Mouse (Mus musculus) heart, embryonic 16.5 days (tissue): ENCODE data around the gene Nsun4. TPM values are rescaled to one million over a fixed set of nuclear protein-coding genes. Genes with fewer than 3 reads are reported as not detected.
A peak's percentile ranks its signal among the peaks of the same experiment; 100 is the strongest.

ENCODE experiments used
- ATAC-seq: fragments of 200-750 bp; cut with Nextera tagmentation; replicated peaks from 2 replicates; pipeline ENCODE4 v1.8.0; 2017; ENCODE audit warnings: moderate number of reproducible peaks; ENCODE audit not compliant: insufficient read depth, low FRiP score; ENCODE audit errors: extremely low read depth
- H3K27ac ChIP-seq: fragments of 300-500 bp; sonication (generic); 2 replicates; pipeline ENCODE4 v1.5.1; 2014; ENCODE audit warnings: mild to moderate bottlenecking, low read length, control low read depth, moderate library complexity
- H3K27me3 ChIP-seq: fragments of 300-500 bp; sonication (generic); 2 replicates; pipeline ENCODE4 v1.6.1; 2014; ENCODE audit warnings: low read length, mixed read lengths; ENCODE audit not compliant: control insufficient read depth, insufficient read depth
- H3K36me3 ChIP-seq: fragments of 300-500 bp; sonication (generic); 2 replicates; pipeline ENCODE4 v1.6.1; 2014; ENCODE audit not compliant: control insufficient read depth, insufficient read depth
- H3K4me1 ChIP-seq: fragments of 300-500 bp; sonication (generic); 2 replicates; pipeline ENCODE4 v1.6.1; 2014; ENCODE audit warnings: low read length, mixed read lengths; ENCODE audit not compliant: control insufficient read depth, insufficient read depth
- H3K4me2 ChIP-seq: fragments of 300-500 bp; sonication (generic); 2 replicates; pipeline ENCODE4 v1.6.1; 2014; ENCODE audit warnings: low read depth, mild to moderate bottlenecking, control low read depth, low read length
- H3K4me3 ChIP-seq: fragments of 300-500 bp; sonication (generic); 2 replicates; pipeline ENCODE4 v1.5.1; 2014; ENCODE audit warnings: mild to moderate bottlenecking, control low read depth, low read length
- H3K9ac ChIP-seq: fragments of 300-500 bp; sonication (generic); 2 replicates; pipeline ENCODE4 v1.6.1; 2014; ENCODE audit warnings: low read length, control low read depth
- H3K9me3 ChIP-seq: fragments of 300-500 bp; sonication (generic); replicated peaks from 2 replicates; pipeline ENCODE4 v1.6.1; 2016; ENCODE audit warnings: low read length; ENCODE audit not compliant: control insufficient read depth
- WGBS: fragments of 180-500 bp; shearing (Covaris S2); extraction: QIAGEN DNeasy Blood & Tissue Kit; methylation state at CpG from one replicate; pipeline ENCODE4 v1.1.7; 2014; 5-methylcytosine and 5-hydroxymethylcytosine counted together
- polyA plus RNA-seq: library from polyadenylated mRNA; unstranded; fragments of >200 nt; fragmentation: Nextera tagmentation; extraction: Ambion mirVana; gene quantifications from 2 replicates; pipeline ENCODE4 v1.2.1, GENCODE M21; 2015

Nsun4 gene
- 32.4 and 33.6 TPM in 2 replicates for polyA plus RNA-seq

DNA sequence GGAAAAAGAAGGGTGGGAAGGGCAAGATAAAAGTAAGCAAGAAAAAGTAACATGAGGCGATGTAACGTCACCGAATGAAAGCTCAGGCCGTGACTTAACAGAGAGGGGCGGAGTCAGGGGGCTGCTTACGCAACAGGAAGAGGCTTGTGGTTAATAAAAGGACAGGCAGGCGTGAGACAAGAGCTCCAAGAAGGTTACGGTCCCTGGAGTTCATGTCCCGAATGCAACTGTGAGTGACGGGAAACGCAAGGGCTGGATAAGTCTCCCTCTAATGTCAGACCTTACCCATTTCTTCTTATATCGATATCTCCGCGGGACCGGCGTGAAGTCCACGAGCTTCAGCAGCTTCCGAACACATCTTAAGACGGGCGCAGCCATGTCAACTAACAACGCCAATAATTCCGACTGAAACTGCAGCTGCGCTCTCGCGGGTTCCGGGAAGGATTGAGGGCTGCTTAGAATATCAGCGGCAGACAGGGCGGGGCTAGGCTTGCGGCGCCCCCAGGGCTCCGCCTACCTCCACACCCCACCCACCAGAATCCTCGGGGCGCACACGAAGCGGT lies at the start of gene Nsun4:
TSS of gene Nsun4 (minus strand) at position 478 of the 563 bp plus-strand sequence.
- no peaks in the 10 kb centered on the region for H3K27me3 ChIP-seq
- H3K4me1 ChIP-seq: peaks cover 11% of the 10 kb centered on the region
- peak within 1 kb of the TSS; percentile 97 for H3K27ac ChIP-seq
- no peaks in the 10 kb centered on the region for H3K9me3 ChIP-seq
- peak within 1 kb of the TSS; percentile 72 for H3K4me3 ChIP-seq
- peak within 1 kb of the TSS; percentile 81 for H3K9ac ChIP-seq
- under 1% methylated on average over 35 of the region's 35 CpGs for WGBS
- ATAC-seq: peak; percentile 92
- no peaks in the 10 kb centered on the region for H3K36me3 ChIP-seq
- H3K4me2 ChIP-seq: peak within 1 kb of the TSS; percentile 97

DNA sequence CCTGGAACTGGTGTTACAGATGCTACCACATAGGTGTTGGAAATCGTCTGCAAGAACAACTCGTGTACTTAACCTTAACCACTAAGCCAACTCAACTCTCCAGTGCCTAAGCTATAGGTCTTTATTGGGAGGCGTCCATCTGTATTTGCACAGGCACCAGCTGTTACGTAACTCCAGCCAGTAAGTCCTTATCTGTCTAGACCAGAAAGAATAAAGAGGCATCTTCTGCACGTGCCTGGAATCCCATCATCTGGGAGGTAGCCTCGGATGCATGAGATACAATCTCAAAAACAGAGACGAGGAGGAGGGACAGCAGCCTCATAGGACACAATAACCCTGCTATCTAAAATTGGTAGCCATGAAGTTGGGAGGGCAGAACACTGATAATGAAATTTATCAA lies 47.3 kb upstream of the Nsun4 start:
- no peak overlapping the region for H3K9ac ChIP-seq
- no peaks in the 10 kb centered on the region for H3K27me3 ChIP-seq
- 74% methylated on average over 7 of the region's 7 CpGs for whole genome bisulfite sequencing

DNA sequence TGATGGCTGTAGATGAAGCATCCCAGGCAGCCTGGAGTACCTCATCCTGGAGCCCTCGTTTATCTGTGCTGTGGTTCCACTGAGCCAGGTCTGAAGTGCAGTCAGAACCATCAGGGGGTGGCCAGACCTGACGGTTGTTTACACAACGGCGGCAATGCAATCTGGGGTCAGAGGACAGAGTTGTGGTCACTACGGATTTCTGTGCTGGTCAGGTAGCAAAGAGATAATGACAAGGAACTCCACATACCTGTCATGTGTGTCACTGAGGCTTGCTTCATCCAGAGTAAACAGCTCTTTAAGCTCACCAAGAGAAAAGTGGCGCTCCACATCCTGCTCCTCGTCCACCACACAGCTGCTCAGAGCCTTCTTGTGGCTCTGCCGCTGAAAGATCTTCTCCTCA lies 43.5 kb upstream of the Nsun4 start:
- Histone ChIP-seq H3K9me3 (no peaks in the 10 kb centered on the region), H3K27ac (no peak overlapping the region), H3K36me3 (peaks cover 63% of the 10 kb centered on the region), H3K9ac (no peak overlapping the region), H3K27me3 (no peaks in the 10 kb centered on the region), H3K4me2 (no peak overlapping the region), H3K4me3 (no peak overlapping the region), H3K4me1 (no peaks in the 10 kb centered on the region)
- 76% methylated on average over 8 of the region's 8 CpGs for WGBS
- no peak for ATAC-seq

More for the DNA sequence above, 47.3 kb upstream of the Nsun4 start:
- peaks cover 52% of the 10 kb centered on the region for H3K36me3 ChIP-seq
- ATAC-seq: no peak
- H3K9me3 ChIP-seq: no peaks in the 10 kb centered on the region
- no peak overlapping the region for H3K4me2 ChIP-seq
- no peaks in the 10 kb centered on the region for H3K4me1 ChIP-seq
- no peak overlapping the region for H3K27ac ChIP-seq
- H3K4me3 ChIP-seq: no peak overlapping the region

DNA sequence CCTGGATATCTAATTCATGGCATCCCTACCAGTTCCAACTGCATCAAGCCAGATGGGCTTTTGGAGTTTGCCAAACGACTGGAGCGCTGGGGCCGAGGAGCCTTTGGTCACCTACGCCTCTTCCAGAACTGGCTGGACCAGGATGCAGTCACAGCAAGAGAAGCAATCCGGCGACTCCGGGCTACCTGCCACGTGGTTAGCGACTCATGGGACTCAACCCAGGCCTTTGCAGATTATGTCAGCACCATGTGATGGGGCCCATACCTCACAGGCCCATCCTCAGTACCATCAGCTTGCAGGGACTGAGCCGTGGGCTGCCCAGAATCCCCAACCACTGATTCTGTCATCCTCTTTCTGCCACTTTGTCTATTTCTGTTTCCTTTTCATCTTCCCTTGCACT lies 42.6 kb upstream of the Nsun4 start:
- Histone ChIP-seq H3K27ac (no peak overlapping the region), H3K4me1 (no peaks in the 10 kb centered on the region), H3K36me3 (peaks cover 67% of the 10 kb centered on the region), H3K4me2 (no peak overlapping the region), H3K9ac (no peak overlapping the region), H3K4me3 (no peak overlapping the region), H3K27me3 (no peaks in the 10 kb centered on the region), H3K9me3 (no peaks in the 10 kb centered on the region)
- 87% methylated on average over 10 of the region's 10 CpGs for WGBS
- no peak for ATAC-seq

DNA sequence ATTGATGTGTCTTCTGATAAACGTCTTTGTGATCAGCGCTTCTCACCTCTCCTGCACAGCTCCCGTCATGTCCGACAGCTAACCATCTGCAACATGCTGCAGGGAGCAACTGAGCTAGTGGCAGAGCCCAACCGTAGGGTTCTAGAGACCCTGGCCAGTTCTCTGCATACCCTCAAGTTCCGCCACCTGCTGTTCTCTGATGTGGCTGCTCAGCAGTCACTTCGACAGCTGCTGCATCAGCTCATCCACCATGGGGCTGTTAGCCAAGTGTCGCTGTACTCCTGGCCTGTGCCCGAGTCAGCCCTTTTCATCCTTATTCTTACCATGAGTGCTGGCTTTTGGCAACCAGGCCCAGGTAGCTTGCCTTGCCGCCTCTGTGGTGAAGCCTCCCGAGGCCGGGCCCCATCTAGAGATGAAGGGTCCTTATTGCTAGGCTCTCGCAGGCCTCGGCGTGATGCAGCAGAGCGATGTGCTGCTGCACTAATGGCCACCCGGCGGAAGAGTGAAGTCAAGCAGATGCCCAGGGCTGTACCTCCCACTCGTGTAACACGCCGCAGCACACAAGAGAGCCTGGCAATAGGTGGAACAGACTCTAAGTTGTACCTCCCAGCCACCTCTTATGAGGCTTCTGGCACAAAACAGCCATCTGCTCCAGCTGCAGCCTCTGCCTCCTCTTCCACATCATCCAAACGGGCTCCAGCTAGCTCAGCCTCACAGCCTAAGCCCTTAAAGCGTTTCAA lies 35.0 kb upstream of the Nsun4 start:
- H3K9me3 ChIP-seq: no peaks in the 10 kb centered on the region
- no peak for ATAC-seq
- no peaks in the 10 kb centered on the region for H3K4me1 ChIP-seq
- no peak overlapping the region for H3K4me3 ChIP-seq
- no peaks in the 10 kb centered on the region for H3K27me3 ChIP-seq
- H3K4me2 ChIP-seq: no peak overlapping the region
- H3K36me3 ChIP-seq: peaks cover 65% of the 10 kb centered on the region
- WGBS: 82% methylated on average over 23 of the region's 23 CpGs
- H3K9ac ChIP-seq: no peak overlapping the region
- no peak overlapping the region for H3K27ac ChIP-seq

DNA sequence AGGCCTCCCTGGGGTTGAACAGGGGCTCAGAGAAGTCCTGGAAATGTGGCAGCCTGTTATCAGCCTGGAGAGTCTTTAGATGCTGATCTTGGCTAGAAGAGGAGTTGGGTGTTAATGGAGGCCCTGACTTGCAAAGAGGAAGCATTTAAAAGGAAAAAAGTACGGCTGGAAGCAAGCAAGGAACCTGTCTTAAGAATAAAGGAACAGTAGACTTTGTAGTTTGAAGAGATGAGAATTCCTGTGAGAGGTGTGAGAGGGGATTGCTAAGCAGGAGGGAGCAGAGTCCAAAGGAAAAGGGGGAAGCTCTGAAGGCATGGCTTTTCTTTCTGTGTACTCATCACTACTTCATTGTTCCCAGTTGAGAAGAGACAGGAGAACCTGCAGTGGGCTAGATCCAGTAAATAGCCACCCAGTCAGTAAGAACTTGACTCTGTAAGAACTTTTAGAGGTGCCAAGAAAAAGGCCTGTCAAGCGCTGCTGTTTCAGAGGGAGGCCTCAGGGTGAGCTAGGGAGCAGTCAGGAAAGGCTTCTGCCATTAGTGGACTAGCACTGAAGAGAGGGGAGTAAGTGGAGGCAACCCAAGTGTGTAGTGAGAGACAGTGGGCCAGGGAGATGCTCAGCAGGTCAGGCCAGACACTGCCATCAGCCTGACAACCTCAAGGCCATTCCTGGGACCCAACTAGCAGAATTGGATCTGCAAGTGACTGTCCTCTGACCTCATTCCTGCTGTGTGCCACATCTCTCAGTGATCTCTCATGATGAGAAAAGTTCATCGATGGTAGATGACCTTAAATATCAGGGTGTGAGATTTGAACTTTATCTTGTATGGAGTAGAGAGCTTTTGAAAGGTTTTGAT lies 23.8 kb upstream of the Nsun4 start:
- no peak for ATAC-seq
- Histone ChIP-seq H3K4me2 (peak overlapping the region; percentile 74), H3K4me3 (peak overlapping the region; percentile 92), H3K27ac (peak overlapping the region; percentile 97), H3K9ac (peak overlapping the region; percentile 98), H3K36me3 (peaks cover 19% of the 10 kb centered on the region), H3K4me1 (peaks cover 24% of the 10 kb centered on the region), H3K9me3 (no peaks in the 10 kb centered on the region), H3K27me3 (no peaks in the 10 kb centered on the region)
- 34% methylated on average over 3 of the region's 3 CpGs for WGBS

DNA sequence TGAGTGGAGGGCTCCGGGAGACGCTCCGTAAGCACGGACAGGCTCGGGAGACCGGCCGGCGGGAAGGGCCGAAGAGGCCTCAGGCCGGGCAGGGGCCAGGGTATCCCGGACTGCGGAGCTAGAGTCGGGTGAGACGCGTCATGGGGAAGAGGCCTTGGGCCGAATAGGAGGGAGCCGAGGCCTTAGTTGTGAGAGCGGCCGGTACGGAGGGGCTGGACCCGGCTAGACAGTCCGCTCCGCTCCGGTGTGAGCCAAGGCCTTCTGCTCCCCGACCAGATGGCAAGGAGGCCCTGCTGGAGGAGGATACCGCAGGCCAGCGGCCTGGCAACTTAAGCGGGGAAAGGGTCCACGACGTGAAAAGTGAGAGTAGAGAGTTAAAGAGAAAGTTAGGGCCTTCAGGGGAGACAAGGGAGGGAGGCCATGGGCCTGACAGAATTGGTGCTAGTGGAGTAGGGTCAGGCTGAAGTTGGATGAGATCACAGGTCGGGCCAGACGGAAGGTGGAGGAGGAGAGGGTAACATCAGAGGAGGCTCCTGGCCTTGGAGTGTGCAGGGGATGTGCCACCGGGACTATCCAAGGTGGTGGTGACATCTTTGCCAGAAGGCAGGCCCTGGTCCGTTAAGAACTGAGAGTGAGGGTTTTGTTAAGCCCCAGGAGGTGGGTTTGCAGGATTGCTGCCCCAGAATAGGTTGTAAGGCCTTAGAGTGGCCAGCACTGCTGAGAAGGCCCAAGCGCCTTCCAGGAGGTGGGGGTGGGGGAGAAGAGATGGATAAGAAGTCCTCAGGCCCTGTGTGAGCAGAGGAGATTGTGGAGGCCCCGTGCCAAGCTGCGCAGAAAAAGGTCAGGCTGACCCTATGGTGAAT lies 22.9 kb upstream of the Nsun4 start:
- peak overlapping the region; percentile 98 for H3K9ac ChIP-seq
- H3K4me3 ChIP-seq: peak overlapping the region; percentile 92
- peak overlapping the region; percentile 97 for H3K27ac ChIP-seq
- no peaks in the 10 kb centered on the region for H3K27me3 ChIP-seq
- no peaks in the 10 kb centered on the region for H3K9me3 ChIP-seq
- peak overlapping the region; percentile 74 for H3K4me2 ChIP-seq
- 2% methylated on average over 37 of the region's 37 CpGs for WGBS
- H3K36me3 ChIP-seq: peaks cover 17% of the 10 kb centered on the region
- ATAC-seq: peak; percentile 4; the same call in 1 of the 2 replicates
- H3K4me1 ChIP-seq: peaks cover 24% of the 10 kb centered on the region

DNA sequence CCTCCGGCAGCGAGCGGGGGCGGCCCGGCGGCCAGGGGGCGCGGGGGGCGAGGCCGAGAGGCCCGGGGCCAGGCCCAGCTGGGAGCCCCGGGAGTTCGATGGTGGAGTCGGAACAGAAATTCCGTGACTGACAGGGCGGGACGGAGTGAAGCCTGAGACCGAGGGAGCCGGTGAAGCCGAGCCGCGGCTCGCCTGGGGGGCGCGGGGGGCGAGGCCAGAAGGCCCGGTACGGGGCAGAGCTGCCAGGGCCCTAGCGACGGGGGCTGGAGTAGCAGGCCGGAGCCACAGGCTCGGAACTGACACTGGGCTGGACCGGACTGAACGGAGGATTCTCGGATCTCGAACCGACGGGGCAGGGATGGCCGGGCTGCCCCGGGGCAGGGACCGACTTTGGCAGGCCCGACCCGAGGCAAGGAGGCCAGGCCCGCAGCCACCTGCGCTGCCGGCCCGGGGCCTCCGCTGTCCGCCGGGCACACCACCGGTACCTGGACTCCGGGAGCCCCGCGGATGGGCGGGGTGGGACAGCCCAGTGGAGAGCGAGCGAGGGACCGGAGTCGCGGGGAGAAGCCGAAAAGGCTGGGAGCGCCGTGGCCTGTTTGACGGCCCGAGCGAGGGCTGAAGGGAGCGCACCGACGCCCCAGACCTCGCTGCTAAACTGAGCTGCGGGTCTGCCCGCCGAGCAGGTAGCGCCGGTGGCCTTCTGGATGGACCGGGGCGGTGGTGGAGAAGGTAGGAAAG lies 22.1 kb upstream of the Nsun4 start:
- peak; percentile 63 for ATAC-seq
- Histone ChIP-seq H3K4me1 (peaks cover 24% of the 10 kb centered on the region), H3K9ac (peak overlapping the region; percentile 98), H3K36me3 (peaks cover 9% of the 10 kb centered on the region), H3K9me3 (no peaks in the 10 kb centered on the region), H3K4me2 (peak overlapping the region; percentile 74), H3K27ac (peak overlapping the region; percentile 97), H3K27me3 (no peaks in the 10 kb centered on the region), H3K4me3 (peak overlapping the region; percentile 92)
- under 1% methylated on average over 71 of the region's 77 CpGs for WGBS
